Comparison of ENCODE assay signal across 7 mouse cellular contexts in genomic region chr8:108712607-108713006, GRCm38 (mm10).
DNase-seq lines count a peak whose midpoint lies in the region; ATAC-seq and TF ChIP-seq lines count a peak whose summit lies in the region.

No protein-coding gene starts in this region.

- no peak for TF ChIP-seq CTCF in lung, embryonic 14.5 days (IDR thresholded peaks at IDR 0.05; ENCODE audit: low read depth)

- no peaks in the 10 kb centered on the region for H3K27me3 ChIP-seq in lung, embryonic 14.5 days (ENCODE audit: insufficient read depth, low read length)
- H3K27me3 ChIP-seq in forebrain, embryonic 16.5 days (replicated peaks; ENCODE audit: control insufficient read depth, insufficient read depth, low read length) = peaks cover 17% of the 10 kb centered on the region
- H3K27me3 ChIP-seq in limb, embryonic 13.5 days = no peaks in the 10 kb centered on the region
- no peaks in the 10 kb centered on the region for H3K27me3 ChIP-seq in stomach, embryonic 16.5 days (ENCODE audit: control insufficient read depth, insufficient read depth, low read length)

- H3K27ac ChIP-seq in lung, embryonic 14.5 days (ENCODE audit: low read depth) = peak overlapping the region; percentile 69; the same call in 1 of the 2 replicates
- H3K27ac ChIP-seq in forebrain, embryonic 16.5 days (ENCODE audit: low read length) = no peak overlapping the region
- H3K27ac ChIP-seq in limb, embryonic 13.5 days = peak overlapping the region; percentile 98
- peak overlapping the region; percentile 88 for H3K27ac ChIP-seq in stomach, embryonic 16.5 days (ENCODE audit: low read length)

- peaks cover 50% of the 10 kb centered on the region for H3K4me1 ChIP-seq in lung, embryonic 14.5 days (ENCODE audit: insufficient read depth)
- peaks cover 49% of the 10 kb centered on the region for H3K4me1 ChIP-seq in forebrain, embryonic 16.5 days (replicated peaks; ENCODE audit: control insufficient read depth, insufficient read depth, low read length)
- peaks cover 94% of the 10 kb centered on the region for H3K4me1 ChIP-seq in limb, embryonic 13.5 days
- H3K4me1 ChIP-seq in stomach, embryonic 16.5 days (ENCODE audit: control insufficient read depth, insufficient read depth, low read length) = peaks cover 76% of the 10 kb centered on the region

- no peaks in the 10 kb centered on the region for H3K9me3 ChIP-seq in lung, embryonic 14.5 days (ENCODE audit: low read depth, low read length)
- no peaks in the 10 kb centered on the region for H3K9me3 ChIP-seq in forebrain, embryonic 16.5 days (ENCODE audit: control insufficient read depth, low read length)
- H3K9me3 ChIP-seq in limb, embryonic 13.5 days = no peaks in the 10 kb centered on the region
- H3K9me3 ChIP-seq in stomach, embryonic 16.5 days (replicated peaks; ENCODE audit: control insufficient read depth, low read length) = no peaks in the 10 kb centered on the region

- H3K9ac ChIP-seq in lung, embryonic 14.5 days = peak overlapping the region; percentile 27
- peak overlapping the region; percentile 16; the same call in 1 of the 2 replicates for H3K9ac ChIP-seq in forebrain, embryonic 16.5 days (replicated peaks; ENCODE audit: low read depth, low read length)
- peak overlapping the region; percentile 98 for H3K9ac ChIP-seq in limb, embryonic 13.5 days
- peak overlapping the region; percentile 90 for H3K9ac ChIP-seq in stomach, embryonic 16.5 days (ENCODE audit: low read length)

- 34% methylated on average over 4 of the region's 4 CpGs for WGBS in lung, embryonic 14.5 days
- 40% methylated on average over 4 of the region's 4 CpGs for WGBS in forebrain, embryonic 16.5 days
- WGBS in limb, embryonic 13.5 days = 43% methylated on average over 4 of the region's 4 CpGs
- WGBS in stomach, embryonic 16.5 days = 32% methylated on average over 4 of the region's 4 CpGs

- DNase-seq in lung, embryonic 14.5 days = no peak
- no peak for DNase-seq in lung, postnatal 36 days
- no peak for DNase-seq in cerebellum, postnatal 10 days
- no peak for DNase-seq in left cerebral cortex, adult 8-10 months (ENCODE audit: low spot score in 2 of 2)

- no peaks in the 10 kb centered on the region for H3K36me3 ChIP-seq in lung, embryonic 14.5 days (ENCODE audit: insufficient read depth)
- H3K36me3 ChIP-seq in forebrain, embryonic 16.5 days (ENCODE audit: control insufficient read depth, insufficient read depth) = no peaks in the 10 kb centered on the region
- no peaks in the 10 kb centered on the region for H3K36me3 ChIP-seq in limb, embryonic 13.5 days
- no peaks in the 10 kb centered on the region for H3K36me3 ChIP-seq in stomach, embryonic 16.5 days (ENCODE audit: control insufficient read depth, insufficient read depth, low read length)

- H3K4me2 ChIP-seq in lung, embryonic 14.5 days = peak overlapping the region; percentile 97
- H3K4me2 ChIP-seq in forebrain, embryonic 16.5 days (ENCODE audit: low read length) = peak overlapping the region; percentile 35
- H3K4me2 ChIP-seq in limb, embryonic 13.5 days (replicated peaks) = peak overlapping the region; percentile 97
- peak overlapping the region; percentile 84 for H3K4me2 ChIP-seq in stomach, embryonic 16.5 days (ENCODE audit: low read depth, low read length)

- ATAC-seq in lung, embryonic 14.5 days (ENCODE audit: insufficient read depth) = no peak
- ATAC-seq in forebrain, embryonic 16.5 days = no peak
- ATAC-seq in limb, embryonic 13.5 days (ENCODE audit: low FRiP score, low read depth) = no peak
- ATAC-seq in stomach, embryonic 16.5 days (ENCODE audit: insufficient read depth, low FRiP score) = no peak

- no peak overlapping the region for H3K4me3 ChIP-seq in lung, embryonic 14.5 days (ENCODE audit: low read depth, low read length)
- H3K4me3 ChIP-seq in forebrain, embryonic 16.5 days (replicated peaks; ENCODE audit: low read length) = no peak overlapping the region
- H3K4me3 ChIP-seq in limb, embryonic 13.5 days = peak overlapping the region; percentile 86
- H3K4me3 ChIP-seq in stomach, embryonic 16.5 days (replicated peaks; ENCODE audit: low read length) = peak overlapping the region; percentile 21; the same call in 1 of the 2 replicates

Comparison
In these comparisons a context has a peak if more than half of its experiments do, and no peak if none do; other contexts are left out.
1. H3K4me2 ChIP-seq: peak in every context shown above with its lines; median percentile 97 in lung, embryonic 14.5 days; 97 in limb, embryonic 13.5 days; 84 in stomach, embryonic 16.5 days; 35 in forebrain, embryonic 16.5 days.
2. H3K4me3 ChIP-seq: peak in limb, embryonic 13.5 days (single experiment) and stomach, embryonic 16.5 days (single experiment); none in lung, embryonic 14.5 days (single experiment) and forebrain, embryonic 16.5 days (single experiment).
3. H3K9ac ChIP-seq: peak in every context shown above with its lines; median percentile 98 in limb, embryonic 13.5 days; 90 in stomach, embryonic 16.5 days; 27 in lung, embryonic 14.5 days; 16 in forebrain, embryonic 16.5 days.